Mouse (Mus musculus): ENCODE results near the gene Atg13. TPM values are rescaled to one million over a fixed set of nuclear protein-coding genes. Genes with fewer than 3 reads are reported as not detected.

The Atg13 gene
- polyA plus RNA-seq, 1 experiment from 2014 or later = 29.7 TPM

DNA sequence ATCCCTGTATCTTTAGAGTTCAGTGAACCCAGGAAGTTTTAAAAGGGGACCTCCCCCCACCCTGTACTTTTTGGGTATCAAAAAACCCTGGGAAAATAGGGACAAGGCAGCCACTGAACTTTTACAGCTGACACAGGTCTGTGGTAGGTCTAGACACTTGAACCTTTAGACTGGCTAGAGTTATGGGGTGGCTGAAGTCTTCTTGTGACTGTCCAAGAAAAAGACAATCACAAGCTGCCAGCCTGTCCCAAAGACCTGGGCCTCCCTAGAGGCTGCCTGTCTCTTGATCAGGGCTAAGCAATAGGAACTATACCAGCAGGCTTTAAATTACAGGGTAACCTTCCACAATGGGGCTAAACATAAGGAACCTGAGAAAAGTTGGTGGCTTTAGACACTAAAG, 33.4 kb downstream of the Atg13 start:
- DNase-seq (ENCODE audit: low spot score) = no peak
- Histone ChIP-seq H3K36me3 (peaks cover 94% of the 10 kb centered on the region), H3K27me3 (ENCODE audit: low read depth, poor library complexity, severe bottlenecking) (no peaks in the 10 kb centered on the region), H3K27ac (no peak overlapping the region), H3K9me3 (replicated peaks) (no peaks in the 10 kb centered on the region), H3K4me3 (no peak overlapping the region), H3K4me1 (no peaks in the 10 kb centered on the region)

DNA sequence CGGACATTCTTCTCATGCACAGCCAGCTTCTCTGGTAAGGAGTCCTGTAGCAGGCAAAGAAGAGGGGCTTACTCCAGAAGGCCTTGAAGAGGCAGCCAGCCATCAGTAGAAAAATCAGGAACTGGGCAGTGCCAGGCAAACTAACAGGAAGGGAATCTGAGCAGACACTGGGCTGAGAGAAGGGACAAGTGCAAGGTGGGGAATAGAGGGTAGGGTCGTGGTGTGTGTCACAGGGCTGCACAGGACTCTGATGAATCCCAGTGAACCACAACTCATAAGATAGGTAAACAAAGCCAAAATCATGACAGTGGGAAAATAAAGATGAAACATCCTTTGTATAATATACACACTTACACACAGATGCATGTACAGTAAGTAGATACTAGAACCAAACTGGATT, 34.0 kb downstream of the Atg13 start:
- WGBS = 73% methylated on average over 2 of the region's 2 CpGs
- Histone ChIP-seq H3K4me3 (no peak overlapping the region), H3K9me3 (replicated peaks) (no peaks in the 10 kb centered on the region), H3K27ac (no peak overlapping the region), H3K36me3 (peaks cover 94% of the 10 kb centered on the region), H3K27me3 (ENCODE audit: low read depth, poor library complexity, severe bottlenecking) (no peaks in the 10 kb centered on the region), H3K4me1 (no peaks in the 10 kb centered on the region)
- no peak for DNase-seq (ENCODE audit: low spot score)

DNA sequence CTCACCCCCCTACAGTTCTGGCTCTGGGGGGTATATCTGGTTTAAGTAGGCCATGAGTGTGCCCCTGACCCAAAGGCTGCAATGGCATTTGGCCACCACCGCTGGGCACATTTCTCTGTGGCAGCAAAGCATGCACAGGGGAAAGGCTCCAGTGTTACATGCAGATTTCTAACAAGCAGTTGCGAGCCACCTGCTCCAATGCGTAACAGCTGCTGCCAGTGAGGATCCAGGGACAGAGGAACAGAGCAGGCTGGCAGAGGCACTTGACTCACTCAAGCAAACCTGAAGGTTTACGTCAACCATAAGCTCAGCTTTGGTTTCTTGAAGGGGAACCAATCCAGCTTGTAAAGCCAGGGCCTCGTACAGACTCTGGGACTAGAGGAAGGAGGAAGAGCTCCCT, 35.5 kb downstream of the Atg13 start:
- no peak for DNase-seq (ENCODE audit: low spot score)
- H3K9me3 ChIP-seq (replicated peaks) = no peaks in the 10 kb centered on the region
- no peak overlapping the region for H3K27ac ChIP-seq
- H3K4me1 ChIP-seq = no peaks in the 10 kb centered on the region
- whole genome bisulfite sequencing = 90% methylated on average over 5 of the region's 5 CpGs
- H3K4me3 ChIP-seq = no peak overlapping the region
- H3K36me3 ChIP-seq = peaks cover 93% of the 10 kb centered on the region
- H3K27me3 ChIP-seq (ENCODE audit: low read depth, poor library complexity, severe bottlenecking) = no peaks in the 10 kb centered on the region

DNA sequence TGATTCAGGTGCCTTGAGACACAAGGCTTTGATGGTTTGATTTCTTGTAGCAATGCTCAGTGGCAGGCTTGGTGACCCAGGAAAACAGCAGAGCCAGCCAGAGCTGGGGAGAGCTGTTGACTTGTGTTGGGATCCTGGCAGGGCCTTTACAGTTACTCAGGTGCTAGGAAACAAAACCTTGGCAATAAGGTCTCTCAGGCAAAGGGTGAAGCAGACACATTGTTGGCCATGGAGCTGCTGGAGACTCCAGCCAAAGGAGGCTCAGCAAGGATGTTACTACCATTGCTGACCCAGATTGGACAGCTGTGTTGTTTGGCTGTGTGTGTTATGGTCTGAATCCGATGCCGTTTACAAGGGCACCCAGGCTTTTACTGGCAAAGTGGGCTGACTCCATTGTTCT, 36.8 kb downstream of the Atg13 start:
- peaks cover 93% of the 10 kb centered on the region for H3K36me3 ChIP-seq
- H3K4me3 ChIP-seq = no peak overlapping the region
- no peak overlapping the region for H3K27ac ChIP-seq
- no peaks in the 10 kb centered on the region for H3K27me3 ChIP-seq (ENCODE audit: low read depth, poor library complexity, severe bottlenecking)
- no peaks in the 10 kb centered on the region for H3K4me1 ChIP-seq
- no peaks in the 10 kb centered on the region for H3K9me3 ChIP-seq (replicated peaks)
- no peak for DNase-seq (ENCODE audit: low spot score)
- WGBS = 96% methylated on average over 2 of the region's 2 CpGs

DNA sequence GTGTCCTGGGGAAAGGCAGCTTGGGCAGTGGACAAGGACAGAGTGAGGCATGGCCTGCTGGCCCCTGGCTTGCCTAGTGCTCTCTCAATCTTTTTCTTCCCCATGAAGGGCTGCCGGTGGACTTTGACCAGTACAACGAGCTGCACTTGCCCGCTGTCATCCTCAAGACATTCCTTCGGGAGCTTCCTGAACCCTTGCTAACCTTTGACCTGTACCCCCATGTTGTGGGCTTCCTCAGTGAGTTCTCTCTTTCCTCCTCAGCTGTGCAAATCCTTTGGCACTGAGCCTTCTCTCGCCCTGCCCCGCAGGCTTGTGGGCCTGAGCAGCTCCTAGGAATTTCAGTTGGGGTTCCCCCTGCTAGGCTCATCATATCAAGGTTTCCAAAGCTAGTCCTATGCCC, 40.3 kb downstream of the Atg13 start:
- DNase-seq (ENCODE audit: low spot score) = no peak
- H3K4me3 ChIP-seq = no peak overlapping the region
- no peaks in the 10 kb centered on the region for H3K9me3 ChIP-seq (replicated peaks)
- WGBS = 93% methylated on average over 6 of the region's 6 CpGs
- H3K36me3 ChIP-seq = peaks cover 81% of the 10 kb centered on the region
- no peak overlapping the region for H3K27ac ChIP-seq
- no peaks in the 10 kb centered on the region for H3K27me3 ChIP-seq (ENCODE audit: low read depth, poor library complexity, severe bottlenecking)
- no peaks in the 10 kb centered on the region for H3K4me1 ChIP-seq

DNA sequence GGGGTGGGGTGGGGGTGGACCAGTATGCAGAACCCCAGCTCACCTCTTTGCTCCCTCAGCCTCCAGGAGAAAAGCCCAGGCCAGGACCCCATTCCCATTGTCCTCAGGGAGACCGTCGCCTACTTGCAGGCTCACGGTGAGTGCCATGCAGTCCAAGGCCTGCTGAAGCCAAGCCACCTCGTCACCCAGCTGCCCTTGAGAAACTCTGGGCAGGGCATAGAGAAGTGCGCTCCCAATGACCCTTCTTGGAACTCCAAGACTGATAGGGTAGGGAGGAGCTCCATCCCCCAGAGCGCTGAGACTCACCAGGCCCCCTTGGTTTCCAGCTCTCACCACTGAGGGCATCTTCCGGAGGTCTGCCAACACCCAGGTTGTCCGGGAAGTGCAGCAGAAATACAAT, 41.0 kb downstream of the Atg13 start:
- no peak for DNase-seq (ENCODE audit: low spot score)
- Histone ChIP-seq H3K27me3 (ENCODE audit: low read depth, poor library complexity, severe bottlenecking) (no peaks in the 10 kb centered on the region), H3K4me3 (no peak overlapping the region), H3K36me3 (peaks cover 81% of the 10 kb centered on the region), H3K4me1 (no peaks in the 10 kb centered on the region), H3K27ac (no peak overlapping the region), H3K9me3 (replicated peaks) (no peaks in the 10 kb centered on the region)
- 91% methylated on average over 8 of the region's 8 CpGs for WGBS

DNA sequence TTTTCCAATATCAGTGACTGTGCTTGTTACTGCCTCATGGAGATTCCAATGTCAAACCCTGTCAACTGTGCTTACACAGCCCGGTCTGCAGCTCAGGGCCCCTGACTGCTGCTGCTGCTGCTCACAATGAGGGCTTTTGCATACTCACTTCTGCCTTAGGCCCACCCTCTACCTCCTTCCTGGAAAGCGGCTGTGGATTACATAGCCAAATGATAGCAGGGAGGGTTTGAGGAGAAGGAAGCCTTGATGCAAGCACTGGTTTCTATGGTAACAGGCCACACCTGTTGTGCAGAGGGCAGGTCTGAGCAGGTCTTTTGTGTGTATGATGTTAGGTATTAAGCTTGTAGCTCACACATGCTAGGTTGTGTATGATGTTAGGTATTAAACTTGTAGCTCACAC, 42.6 kb downstream of the Atg13 start:
- no peak for DNase-seq (ENCODE audit: low spot score)
- Histone ChIP-seq H3K9me3 (replicated peaks) (no peaks in the 10 kb centered on the region), H3K27me3 (ENCODE audit: low read depth, poor library complexity, severe bottlenecking) (no peaks in the 10 kb centered on the region), H3K27ac (no peak overlapping the region), H3K4me1 (no peaks in the 10 kb centered on the region), H3K36me3 (peaks cover 83% of the 10 kb centered on the region), H3K4me3 (no peak overlapping the region)
- 73% methylated on average over 2 of the region's 2 CpGs for WGBS

DNA sequence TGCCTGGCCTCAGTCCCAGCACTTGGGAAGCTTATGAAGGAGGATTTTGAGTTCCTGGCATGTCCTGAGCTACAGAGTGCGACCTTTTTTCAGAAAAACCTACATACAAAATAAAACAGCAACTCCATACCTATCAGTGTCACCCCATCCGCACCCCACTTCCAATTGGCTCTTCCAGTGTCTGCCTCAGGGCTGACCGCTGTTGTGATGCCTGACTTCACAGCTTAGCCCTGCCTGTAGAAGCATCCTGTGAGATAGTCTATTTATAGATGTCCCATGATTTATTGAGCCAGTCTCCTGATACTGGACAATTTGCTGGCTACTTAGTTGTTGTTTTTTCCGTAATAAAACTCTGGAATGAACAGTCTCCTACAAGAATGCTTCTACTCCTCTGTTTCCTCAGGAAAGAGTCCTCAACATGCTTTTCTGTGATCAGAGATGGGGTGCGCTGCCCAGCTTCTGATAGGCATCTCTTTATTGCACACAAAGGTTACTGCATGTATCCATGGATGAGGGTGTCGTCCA, 43.9 kb downstream of the Atg13 start:
- no peak overlapping the region for H3K27ac ChIP-seq
- no peak overlapping the region for H3K4me3 ChIP-seq
- H3K36me3 ChIP-seq = peaks cover 86% of the 10 kb centered on the region
- no peaks in the 10 kb centered on the region for H3K27me3 ChIP-seq (ENCODE audit: low read depth, poor library complexity, severe bottlenecking)
- no peaks in the 10 kb centered on the region for H3K9me3 ChIP-seq (replicated peaks)
- no peak for DNase-seq (ENCODE audit: low spot score)
- H3K4me1 ChIP-seq = no peaks in the 10 kb centered on the region
- WGBS = 94% methylated on average over 6 of the region's 6 CpGs

DNA sequence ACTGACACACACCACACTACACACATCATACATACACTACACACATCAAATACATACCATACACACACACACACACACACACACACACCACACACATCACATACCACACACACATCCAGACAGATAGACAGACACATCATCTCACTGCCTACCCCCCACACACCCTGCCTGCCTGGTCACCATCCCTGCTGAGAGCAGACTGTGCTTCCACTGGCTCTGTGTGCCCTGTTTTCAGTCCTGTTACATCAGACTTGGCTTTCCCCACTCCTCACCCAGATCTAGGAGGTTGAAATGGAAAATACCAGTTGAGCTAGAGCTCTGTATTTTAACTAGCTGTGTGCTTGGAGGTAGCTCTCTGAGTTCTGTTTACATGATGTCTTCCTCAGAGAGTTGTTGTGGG, 45.6 kb downstream of the Atg13 start:
- Histone ChIP-seq H3K4me3 (no peak overlapping the region), H3K36me3 (peaks cover 83% of the 10 kb centered on the region), H3K4me1 (no peaks in the 10 kb centered on the region), H3K27me3 (ENCODE audit: low read depth, poor library complexity, severe bottlenecking) (no peaks in the 10 kb centered on the region), H3K27ac (no peak overlapping the region), H3K9me3 (replicated peaks) (no peaks in the 10 kb centered on the region)
- DNase-seq (ENCODE audit: low spot score) = no peak

DNA sequence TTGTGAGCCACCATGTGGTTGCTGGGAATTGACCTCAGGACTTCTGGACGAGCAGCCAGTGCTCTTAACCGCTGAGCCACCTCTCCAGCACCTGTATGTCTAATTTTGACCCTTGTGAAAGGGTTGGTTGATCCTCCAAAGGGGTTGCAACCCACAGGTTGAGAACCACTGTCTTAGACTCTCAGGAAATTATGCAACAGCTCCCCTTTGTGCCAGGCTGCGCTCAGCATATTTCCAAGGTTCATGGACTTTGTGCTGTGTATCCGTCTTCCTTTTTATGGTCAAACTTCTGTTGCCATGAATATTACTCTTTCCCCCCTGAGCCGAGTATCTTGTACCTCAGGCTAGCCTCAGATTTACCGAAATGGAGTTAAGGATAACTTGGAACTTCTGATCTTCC, 49.4 kb downstream of the Atg13 start:
- no peak for DNase-seq (ENCODE audit: low spot score)
- H3K9me3 ChIP-seq (replicated peaks) = no peaks in the 10 kb centered on the region
- WGBS = 93% methylated on average over 6 of the region's 6 CpGs
- H3K27me3 ChIP-seq (ENCODE audit: low read depth, poor library complexity, severe bottlenecking) = no peaks in the 10 kb centered on the region
- H3K4me1 ChIP-seq = no peaks in the 10 kb centered on the region
- H3K27ac ChIP-seq = no peak overlapping the region
- H3K36me3 ChIP-seq = peaks cover 92% of the 10 kb centered on the region
- H3K4me3 ChIP-seq = no peak overlapping the region

DNA sequence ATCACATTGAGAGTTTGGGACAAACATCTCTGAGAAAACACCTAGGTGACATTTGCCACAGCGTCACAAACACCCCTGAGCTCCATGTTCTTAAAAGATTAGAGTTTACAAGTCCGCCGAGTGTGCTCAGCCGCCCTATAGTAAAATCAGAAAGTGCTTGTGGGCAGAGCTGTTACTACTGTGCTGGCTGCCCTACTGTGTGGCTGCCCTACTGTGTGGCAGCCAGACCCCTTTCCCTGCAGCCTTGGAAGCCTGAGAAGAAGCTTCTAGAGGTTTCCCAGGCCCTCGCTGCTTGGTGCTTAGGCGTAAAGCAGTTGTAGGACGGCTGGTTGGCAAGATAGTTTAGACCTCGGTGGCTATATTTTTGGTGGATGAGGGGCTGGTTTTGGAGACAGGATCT, 50.7 kb downstream of the Atg13 start:
- Histone ChIP-seq H3K27me3 (ENCODE audit: low read depth, poor library complexity, severe bottlenecking) (no peaks in the 10 kb centered on the region), H3K36me3 (peaks cover 95% of the 10 kb centered on the region), H3K27ac (no peak overlapping the region), H3K4me3 (no peak overlapping the region), H3K4me1 (no peaks in the 10 kb centered on the region), H3K9me3 (replicated peaks) (no peaks in the 10 kb centered on the region)
- DNase-seq (ENCODE audit: low spot score) = no peak
- WGBS = 97% methylated on average over 8 of the region's 8 CpGs

DNA sequence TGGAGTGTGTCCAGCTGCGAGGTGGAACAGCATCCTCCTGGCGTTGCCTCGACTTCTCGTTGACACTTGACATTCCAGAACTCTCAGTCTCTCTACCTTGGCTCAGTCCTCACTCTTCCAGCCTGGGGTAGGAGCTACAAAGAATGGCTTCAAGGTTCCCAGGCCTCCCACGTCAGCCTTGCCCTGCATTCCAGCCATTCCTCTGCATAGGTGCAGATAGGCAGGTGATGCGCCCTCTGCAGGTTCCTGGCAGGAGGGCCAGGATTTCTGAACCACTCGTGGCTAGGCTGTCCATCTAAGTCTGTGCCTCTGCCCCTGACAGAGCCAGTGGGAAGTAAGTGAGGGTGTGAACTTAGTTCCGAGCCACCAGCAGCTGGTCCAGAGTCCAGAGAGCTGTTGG, 53.6 kb downstream of the Atg13 start:
- no peak overlapping the region for H3K4me3 ChIP-seq
- no peaks in the 10 kb centered on the region for H3K9me3 ChIP-seq (replicated peaks)
- no peak overlapping the region for H3K27ac ChIP-seq
- no peak for DNase-seq (ENCODE audit: low spot score)
- no peaks in the 10 kb centered on the region for H3K27me3 ChIP-seq (ENCODE audit: low read depth, poor library complexity, severe bottlenecking)
- 71% methylated on average over 8 of the region's 8 CpGs for WGBS
- H3K36me3 ChIP-seq = peaks cover 91% of the 10 kb centered on the region
- no peaks in the 10 kb centered on the region for H3K4me1 ChIP-seq

DNA sequence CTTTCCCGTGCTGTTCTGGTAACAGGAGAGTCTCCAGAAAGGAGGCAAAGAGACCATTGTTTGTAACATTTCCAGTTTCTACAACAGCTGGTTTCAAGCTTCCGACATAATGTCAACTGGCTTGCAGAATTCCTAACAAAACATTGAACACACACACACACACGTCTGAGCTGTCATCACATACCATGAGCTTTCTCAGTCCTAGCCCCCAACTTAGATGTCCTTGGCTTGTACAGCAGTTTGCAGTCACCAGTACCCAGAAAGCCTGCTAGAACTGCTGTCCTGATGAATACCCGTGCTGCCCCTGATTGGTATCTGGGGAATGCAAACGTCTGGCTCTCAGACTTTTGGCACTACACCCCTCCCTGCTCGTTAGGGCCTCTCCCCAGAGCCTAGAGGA, 54.5 kb downstream of the Atg13 start:
- 80% methylated on average over 6 of the region's 6 CpGs for WGBS
- DNase-seq (ENCODE audit: low spot score) = no peak
- no peak overlapping the region for H3K4me3 ChIP-seq
- no peaks in the 10 kb centered on the region for H3K9me3 ChIP-seq (replicated peaks)
- H3K27ac ChIP-seq = no peak overlapping the region
- H3K27me3 ChIP-seq (ENCODE audit: low read depth, poor library complexity, severe bottlenecking) = no peaks in the 10 kb centered on the region
- H3K4me1 ChIP-seq = peaks cover 4% of the 10 kb centered on the region
- peaks cover 83% of the 10 kb centered on the region for H3K36me3 ChIP-seq

DNA sequence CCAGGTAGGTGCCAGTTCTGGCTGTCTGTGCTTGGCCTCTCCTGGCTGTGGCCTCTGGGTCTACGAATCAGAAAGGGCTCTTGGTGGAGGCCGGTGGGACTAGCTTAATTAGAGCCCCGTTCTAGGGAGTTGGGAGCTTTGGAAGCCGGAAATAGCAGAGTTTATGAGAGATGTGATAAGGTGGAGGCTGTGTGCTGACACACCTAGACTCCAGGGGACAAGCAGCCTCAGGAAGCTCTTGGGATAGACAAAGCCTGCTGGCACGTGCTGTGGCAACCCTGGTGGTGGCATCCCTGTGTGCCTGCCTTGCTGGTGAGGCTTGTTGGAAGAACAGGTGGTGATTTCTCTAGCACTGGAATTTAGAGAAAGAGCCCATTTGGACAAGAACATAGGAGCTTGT, 55.0 kb downstream of the Atg13 start:
- Histone ChIP-seq H3K27ac (no peak overlapping the region), H3K4me3 (no peak overlapping the region), H3K9me3 (replicated peaks) (no peaks in the 10 kb centered on the region), H3K27me3 (ENCODE audit: low read depth, poor library complexity, severe bottlenecking) (no peaks in the 10 kb centered on the region), H3K36me3 (peaks cover 82% of the 10 kb centered on the region), H3K4me1 (peaks cover 8% of the 10 kb centered on the region)
- DNase-seq (ENCODE audit: low spot score) = no peak
- 90% methylated on average over 5 of the region's 5 CpGs for WGBS

Data from limb, embryonic 10.5 days (tissue).